ENCODE assay signal across 8 mouse cellular contexts in the genomic region with DNA sequence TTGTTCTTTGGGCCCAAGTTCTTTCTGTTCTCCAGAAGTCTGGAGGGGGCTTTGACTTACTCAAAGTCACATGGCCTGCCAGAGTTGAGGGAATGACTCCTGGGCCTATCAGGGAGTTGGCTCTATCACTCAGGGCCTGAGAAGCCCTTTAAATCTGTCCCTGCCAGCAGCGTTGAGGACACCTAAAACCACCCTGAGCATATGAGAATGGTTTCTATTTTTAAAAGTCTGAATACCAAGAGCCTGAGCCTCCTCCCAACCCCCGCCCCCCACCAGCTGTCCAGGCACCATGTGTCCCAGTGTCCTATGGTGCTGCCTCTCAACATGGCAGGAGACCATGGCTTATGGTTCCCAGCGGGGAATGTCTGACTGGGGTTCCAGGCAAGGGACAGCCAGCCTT. TPM values are rescaled to one million over a fixed set of nuclear protein-coding genes. Genes with fewer than 3 reads are reported as not detected.
DNase-seq lines count a peak whose midpoint lies in the region; ATAC-seq and TF ChIP-seq lines count a peak whose summit lies in the region.

No protein-coding gene starts in this region.

- 58% methylated on average over 3 of the region's 3 CpGs for WGBS in liver, embryonic 11.5 days
- 75% methylated on average over 3 of the region's 3 CpGs for WGBS in forebrain, embryonic 10.5 days
- 64% methylated on average over 3 of the region's 3 CpGs for WGBS in hindbrain, embryonic 10.5 days
- WGBS in midbrain, postnatal 0 days, result 58% methylated on average over 3 of the region's 3 CpGs

- no peak for ATAC-seq in liver, embryonic 11.5 days (replicated peaks; ENCODE audit: low FRiP score)
- no peak for ATAC-seq in midbrain, postnatal 0 days (ENCODE audit: low FRiP score)

- peaks cover 21% of the 10 kb centered on the region for H3K4me1 ChIP-seq in liver, embryonic 11.5 days (replicated peaks; ENCODE audit: control insufficient read depth, insufficient read depth, low read length)
- H3K4me1 ChIP-seq in forebrain, embryonic 10.5 days, result peaks cover 34% of the 10 kb centered on the region
- peaks cover 32% of the 10 kb centered on the region for H3K4me1 ChIP-seq in hindbrain, embryonic 10.5 days (replicated peaks)
- H3K4me1 ChIP-seq in midbrain, postnatal 0 days (ENCODE audit: insufficient read depth, low read length), result peaks cover 12% of the 10 kb centered on the region

- H3K27ac ChIP-seq in liver, embryonic 11.5 days (ENCODE audit: low read depth, low read length), result no peak overlapping the region
- peak overlapping the region; percentile 99 for H3K27ac ChIP-seq in forebrain, embryonic 10.5 days
- peak overlapping the region; percentile 98 for H3K27ac ChIP-seq in hindbrain, embryonic 10.5 days
- no peak overlapping the region for H3K27ac ChIP-seq in midbrain, postnatal 0 days (ENCODE audit: low read depth, low read length)

- peak overlapping the region; percentile 73 for H3K4me3 ChIP-seq in liver, embryonic 11.5 days (ENCODE audit: low read depth, low read length)
- peak overlapping the region; percentile 88 for H3K4me3 ChIP-seq in forebrain, embryonic 10.5 days
- peak overlapping the region; percentile 91 for H3K4me3 ChIP-seq in hindbrain, embryonic 10.5 days
- H3K4me3 ChIP-seq in midbrain, postnatal 0 days (ENCODE audit: low read depth, low read length), result peak overlapping the region; percentile 85

- H3K9ac ChIP-seq in liver, embryonic 11.5 days (ENCODE audit: low read depth, low read length), result peak overlapping the region; percentile 81
- peak overlapping the region; percentile 89; the same call in 1 of the 2 replicates for H3K9ac ChIP-seq in midbrain, postnatal 0 days (replicated peaks; ENCODE audit: low read length, poor library complexity, severe bottlenecking)

- peak overlapping the region; percentile 86 for H3K4me2 ChIP-seq in liver, embryonic 11.5 days
- peak overlapping the region; percentile 89 for H3K4me2 ChIP-seq in midbrain, postnatal 0 days (ENCODE audit: low read depth, low read length, poor library complexity, severe bottlenecking)

- no peaks in the 10 kb centered on the region for H3K9me3 ChIP-seq in liver, embryonic 11.5 days (ENCODE audit: control insufficient read depth, low read length)
- no peaks in the 10 kb centered on the region; the same call in 1 of the 2 replicates for H3K9me3 ChIP-seq in forebrain, embryonic 10.5 days
- H3K9me3 ChIP-seq in hindbrain, embryonic 10.5 days, result no peaks in the 10 kb centered on the region
- no peaks in the 10 kb centered on the region for H3K9me3 ChIP-seq in midbrain, postnatal 0 days (ENCODE audit: low read length)

- no peak for TF ChIP-seq CTCF in midbrain, postnatal 0 days (IDR thresholded peaks at IDR 0.05)

- H3K36me3 ChIP-seq in liver, embryonic 11.5 days (ENCODE audit: control insufficient read depth, insufficient read depth, low read length), result peaks cover 9% of the 10 kb centered on the region; the same call in 1 of the 2 replicates
- peaks cover 44% of the 10 kb centered on the region for H3K36me3 ChIP-seq in forebrain, embryonic 10.5 days (replicated peaks)
- H3K36me3 ChIP-seq in hindbrain, embryonic 10.5 days, result peaks cover 32% of the 10 kb centered on the region
- 0 out of 2 replicates have a peak, but pooled peaks cover 5% of the 10 kb centered on the region for H3K36me3 ChIP-seq in midbrain, postnatal 0 days (ENCODE audit: insufficient read depth, low read length)

- no peaks in the 10 kb centered on the region for H3K27me3 ChIP-seq in liver, embryonic 11.5 days (replicated peaks; ENCODE audit: control insufficient read depth, insufficient read depth, low read length)
- H3K27me3 ChIP-seq in forebrain, embryonic 10.5 days (ENCODE audit: poor library complexity, severe bottlenecking), result no peaks in the 10 kb centered on the region
- H3K27me3 ChIP-seq in hindbrain, embryonic 10.5 days (ENCODE audit: insufficient read depth, poor library complexity, severe bottlenecking), result no peaks in the 10 kb centered on the region
- H3K27me3 ChIP-seq in midbrain, postnatal 0 days (ENCODE audit: insufficient read depth, low read length), result no peaks in the 10 kb centered on the region

- no peak for DNase-seq in liver, embryonic 11.5 days (ENCODE audit: low spot score)
- no peak for DNase-seq in liver
- no peak for DNase-seq in forebrain, embryonic 10.5 days (ENCODE audit: extremely low spot score, low spot score)
- peak; percentile 16 for DNase-seq in hindbrain, embryonic 10.5 days (ENCODE audit: low spot score)
- DNase-seq in midbrain, postnatal 0 days (ENCODE audit: low spot score), result no peak
- DNase-seq in adrenal gland, postnatal 14 days, result no peak
- no peak for DNase-seq in adrenal gland, postnatal 10 days
- no peak for DNase-seq in urinary bladder, postnatal 14 days (ENCODE audit: low spot score)

RNA-seq across cellular contexts. Expression of gene Cand2, which starts 1.5 kb away (rescaled TPM):
- polyA plus RNA-seq in liver, embryonic 11.5 days (2014; fragmentation: Nextera tagmentation; extraction: Ambion mirVana), result 20.3 and 22.0 TPM in 2 replicates
- 59.5 and 65.2 TPM in 2 replicates for polyA plus RNA-seq in forebrain, embryonic 10.5 days (2016; fragmentation: Nextera tagmentation; extraction: Ambion mirVana)
- 51.1 and 53.9 TPM in 2 replicates for polyA plus RNA-seq in hindbrain, embryonic 10.5 days (2016; fragmentation: Nextera tagmentation; extraction: Ambion mirVana)
- 9.3 and 10.2 TPM in 2 replicates for total RNA-seq in midbrain, postnatal 0 days (2014; rRNA removed)
- 4.2 and 4.3 TPM in 2 replicates for polyA plus RNA-seq in midbrain, postnatal 0 days (2015; fragmentation: Nextera tagmentation; extraction: Ambion mirVana)
- 8.7 and 9.1 TPM in 2 replicates for total RNA-seq in adrenal gland, postnatal 14 days (2021)
- 10 to 100 TPM; 10.4 to 16.1 TPM for total RNA-seq in adrenal gland, postnatal 10 days (2021)

RNA-seq across cellular contexts. Expression of gene Tmem40, which starts 13.6 kb away (rescaled TPM):
- polyA plus RNA-seq in liver, embryonic 11.5 days (2014; fragmentation: Nextera tagmentation; extraction: Ambion mirVana), result 29.4 and 32.5 TPM in 2 replicates
- polyA plus RNA-seq in forebrain, embryonic 10.5 days (2016; fragmentation: Nextera tagmentation; extraction: Ambion mirVana), result 0.97 and 1.5 TPM in 2 replicates
- 2.2 and 3.2 TPM in 2 replicates for polyA plus RNA-seq in hindbrain, embryonic 10.5 days (2016; fragmentation: Nextera tagmentation; extraction: Ambion mirVana)
- 0.99 and 1.5 TPM in 2 replicates for total RNA-seq in midbrain, postnatal 0 days (2014; rRNA removed)
- 1.5 TPM in 2 replicates for polyA plus RNA-seq in midbrain, postnatal 0 days (2015; fragmentation: Nextera tagmentation; extraction: Ambion mirVana)
- 0.37 and 0.49 TPM in 2 replicates for total RNA-seq in adrenal gland, postnatal 14 days (2021)
- under 1 TPM; 0.79 to 0.93 TPM for total RNA-seq in adrenal gland, postnatal 10 days (2021)

RNA-seq across cellular contexts. Expression of gene Rpl32, which starts 32.7 kb away (rescaled TPM):
- polyA plus RNA-seq in liver, embryonic 11.5 days (2014; fragmentation: Nextera tagmentation; extraction: Ambion mirVana), result 2,286 and 2,478 TPM in 2 replicates
- 1,831 and 1,874 TPM in 2 replicates for polyA plus RNA-seq in forebrain, embryonic 10.5 days (2016; fragmentation: Nextera tagmentation; extraction: Ambion mirVana)
- polyA plus RNA-seq in hindbrain, embryonic 10.5 days (2016; fragmentation: Nextera tagmentation; extraction: Ambion mirVana), result 1,744 and 1,823 TPM in 2 replicates
- total RNA-seq in midbrain, postnatal 0 days (2014; rRNA removed), result 768 and 939 TPM in 2 replicates
- polyA plus RNA-seq in midbrain, postnatal 0 days (2015; fragmentation: Nextera tagmentation; extraction: Ambion mirVana), result 982 and 1,027 TPM in 2 replicates
- total RNA-seq in adrenal gland, postnatal 14 days (2021), result 1,105 and 1,295 TPM in 2 replicates
- 1,000 to 10,000 TPM; 1,305 to 1,319 TPM for total RNA-seq in adrenal gland, postnatal 10 days (2021)

Comparison
In these comparisons a context has a peak if more than half of its experiments do, and no peak if none do; other contexts are left out.
1. H3K27ac ChIP-seq: peak in forebrain, embryonic 10.5 days (single experiment) and hindbrain, embryonic 10.5 days (single experiment); none in liver, embryonic 11.5 days (single experiment) and midbrain, postnatal 0 days (single experiment).
2. Peak in every context shown above with its lines, with median percentiles within 50 percentile points of each other: H3K4me3 ChIP-seq.